Mouse (Mus musculus) forebrain, embryonic 15.5 days (tissue): ENCODE data around the gene Scaf8. TPM values are rescaled to one million over a fixed set of nuclear protein-coding genes. Genes with fewer than 3 reads are reported as not detected.

Source experiments
- ATAC-seq: fragments of 200-750 bp; cut with Nextera tagmentation; replicated peaks from 2 replicates; pipeline ENCODE4 v1.8.0; 2017; ENCODE audit warnings: mild to moderate bottlenecking, moderate TSS enrichment, moderate library complexity
- H3K27ac ChIP-seq: fragments of 300-500 bp; sonication (generic); replicated peaks from 2 replicates; pipeline ENCODE4 v1.5.1; 2015; ENCODE audit warnings: mild to moderate bottlenecking, inconsistent platforms
- H3K27me3 ChIP-seq: fragments of 300-500 bp; sonication (generic); 2 replicates; pipeline ENCODE4 v1.6.1; 2015; ENCODE audit warnings: inconsistent platforms
- H3K36me3 ChIP-seq: fragments of 300-500 bp; sonication (generic); 2 replicates; pipeline ENCODE4 v1.6.1; 2015; ENCODE audit warnings: mild to moderate bottlenecking, inconsistent platforms
- H3K4me1 ChIP-seq: fragments of 300-500 bp; sonication (generic); 2 replicates; pipeline ENCODE4 v1.6.1; 2015; ENCODE audit warnings: inconsistent platforms
- H3K4me2 ChIP-seq: fragments of 300-500 bp; sonication (generic); replicated peaks from 2 replicates; pipeline ENCODE4 v1.6.1; 2015; ENCODE audit warnings: mild to moderate bottlenecking, inconsistent platforms
- H3K4me3 ChIP-seq: fragments of 300-500 bp; sonication (generic); 2 replicates; pipeline ENCODE4 v1.5.1; 2015; ENCODE audit warnings: mild to moderate bottlenecking, inconsistent platforms
- H3K9ac ChIP-seq: fragments of 300-500 bp; sonication (generic); replicated peaks from 2 replicates; pipeline ENCODE4 v1.6.1; 2015; ENCODE audit warnings: mild to moderate bottlenecking, inconsistent platforms
- H3K9me3 ChIP-seq: fragments of 300-500 bp; sonication (generic); 2 replicates; pipeline ENCODE4 v1.6.1; 2016; ENCODE audit warnings: inconsistent platforms
- WGBS: fragments of 180-500 bp; shearing (Covaris S2); methylation state at CpG from one replicate; pipeline ENCODE4 v1.1.7; 2015; ENCODE audit warnings: mixed read lengths; 5-methylcytosine and 5-hydroxymethylcytosine counted together
- polyA plus RNA-seq: library from polyadenylated mRNA; unstranded; fragments of >200 nt; fragmentation: Nextera tagmentation; extraction: Ambion mirVana; gene quantifications from 2 replicates; pipeline ENCODE4 v1.2.1, GENCODE M21; 2015

Scaf8 gene
- polyA plus RNA-seq, 1 experiment from 2014 or later: 19.2 TPM

- no peak overlapping the region for H3K4me3 ChIP-seq
- no peaks in the 10 kb centered on the region for H3K27me3 ChIP-seq
- ATAC-seq: no peak
- H3K9ac ChIP-seq: no peak overlapping the region
- 95% methylated on average over 5 of the region's 5 CpGs for WGBS
- no peaks in the 10 kb centered on the region for H3K9me3 ChIP-seq
- H3K27ac ChIP-seq: no peak overlapping the region
- H3K36me3 ChIP-seq: peaks cover 6% of the 10 kb centered on the region; the same call in 1 of the 2 replicates
- 0 out of 2 replicates have a peak, but pooled peaks cover 11% of the 10 kb centered on the region for H3K4me1 ChIP-seq
- H3K4me2 ChIP-seq: no peak overlapping the region
Measured at GRCm38 (mm10) chr17:3217023-3217422, 102.3 kb downstream of the Scaf8 start.

GRCm38 (mm10) chr17:3218364-3218763 is 103.6 kb downstream of the Scaf8 start:
- Histone ChIP-seq H3K4me2 (no peak overlapping the region), H3K4me3 (no peak overlapping the region), H3K9ac (no peak overlapping the region), H3K4me1 (0 out of 2 replicates have a peak, but pooled peaks cover 11% of the 10 kb centered on the region), H3K36me3 (peaks cover 6% of the 10 kb centered on the region; the same call in 1 of the 2 replicates), H3K27me3 (no peaks in the 10 kb centered on the region), H3K27ac (no peak overlapping the region), H3K9me3 (no peaks in the 10 kb centered on the region)
- 89% methylated on average over 7 of the region's 7 CpGs for WGBS
- ATAC-seq: no peak

GRCm38 (mm10) chr17:3218916-3219315 is 104.1 kb downstream of the Scaf8 start:
- Histone ChIP-seq H3K27me3 (no peaks in the 10 kb centered on the region), H3K9ac (no peak overlapping the region), H3K4me3 (no peak overlapping the region), H3K27ac (no peak overlapping the region), H3K9me3 (no peaks in the 10 kb centered on the region), H3K4me1 (0 out of 2 replicates have a peak, but pooled peaks cover 11% of the 10 kb centered on the region), H3K36me3 (peaks cover 6% of the 10 kb centered on the region; the same call in 1 of the 2 replicates), H3K4me2 (no peak overlapping the region)
- WGBS: 63% methylated on average over 5 of the region's 5 CpGs
- ATAC-seq: no peak

DNA sequence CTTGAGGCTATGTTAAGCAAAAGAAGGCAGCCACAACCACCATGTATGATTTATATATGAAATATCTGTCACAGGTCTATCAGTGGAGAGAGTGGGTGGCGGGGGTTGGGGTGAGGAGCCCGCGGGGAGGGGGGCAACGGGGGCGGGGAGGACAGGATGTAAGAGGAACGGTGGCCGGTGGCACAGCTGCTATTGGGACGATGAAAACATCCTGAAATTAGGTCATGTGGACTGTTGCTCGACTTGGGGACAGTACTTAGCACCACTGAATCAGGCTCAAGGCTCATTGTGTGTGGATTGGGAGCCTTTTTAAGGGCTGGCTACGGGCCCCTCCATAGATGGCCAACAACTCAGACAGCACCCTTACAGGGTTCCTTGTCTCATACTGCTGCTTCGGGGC is 105.4 kb downstream of the Scaf8 start:
- no peak overlapping the region for H3K4me3 ChIP-seq
- no peak overlapping the region for H3K4me2 ChIP-seq
- H3K9ac ChIP-seq: no peak overlapping the region
- H3K36me3 ChIP-seq: peaks cover 6% of the 10 kb centered on the region; the same call in 1 of the 2 replicates
- ATAC-seq: no peak
- H3K27ac ChIP-seq: no peak overlapping the region
- WGBS: 71% methylated on average over 11 of the region's 11 CpGs
- 0 out of 2 replicates have a peak, but pooled peaks cover 9% of the 10 kb centered on the region for H3K4me1 ChIP-seq
- no peaks in the 10 kb centered on the region for H3K27me3 ChIP-seq
- H3K9me3 ChIP-seq: no peaks in the 10 kb centered on the region

- no peak for ATAC-seq
- Histone ChIP-seq H3K36me3 (no peaks in the 10 kb centered on the region), H3K4me1 (0 out of 2 replicates have a peak, but pooled peaks cover 9% of the 10 kb centered on the region), H3K4me2 (no peak overlapping the region), H3K4me3 (no peak overlapping the region), H3K9me3 (no peaks in the 10 kb centered on the region), H3K27me3 (no peaks in the 10 kb centered on the region), H3K9ac (no peak overlapping the region), H3K27ac (no peak overlapping the region)
- 73% methylated on average over 2 of the region's 2 CpGs for WGBS
Measured at GRCm38 (mm10) chr17:3223071-3223470, 108.3 kb downstream of the Scaf8 start.

DNA sequence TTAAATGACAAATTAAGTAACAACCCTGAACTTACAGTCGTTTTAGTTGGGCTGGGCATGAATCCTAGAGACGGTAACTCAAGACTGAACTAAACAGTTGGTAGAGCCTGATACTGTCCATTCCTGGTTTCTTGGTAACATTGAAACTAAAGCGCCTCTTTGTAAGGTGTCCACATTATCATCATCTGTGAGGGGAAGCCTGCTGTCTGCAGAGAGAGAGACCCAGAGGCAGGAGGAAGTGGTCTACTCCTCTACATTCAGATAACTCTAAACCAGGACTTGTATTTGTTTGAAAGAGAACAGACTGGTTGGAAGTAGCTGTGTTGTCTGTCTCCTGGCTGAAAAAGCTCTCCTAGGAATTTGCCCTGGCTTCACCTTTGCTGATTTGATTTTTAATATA is 108.9 kb downstream of the Scaf8 start:
- no peak for ATAC-seq
- Histone ChIP-seq H3K4me3 (no peak overlapping the region), H3K27me3 (no peaks in the 10 kb centered on the region), H3K9ac (no peak overlapping the region), H3K4me2 (no peak overlapping the region), H3K4me1 (0 out of 2 replicates have a peak, but pooled peaks cover 9% of the 10 kb centered on the region), H3K27ac (no peak overlapping the region), H3K9me3 (no peaks in the 10 kb centered on the region), H3K36me3 (no peaks in the 10 kb centered on the region)
- WGBS: 90% methylated on average over 3 of the region's 3 CpGs

GRCm38 (mm10) chr17:3224383-3225106 is 109.8 kb downstream of the Scaf8 start:
- H3K27ac ChIP-seq: no peak overlapping the region
- H3K9ac ChIP-seq: no peak overlapping the region
- 0 out of 2 replicates have a peak, but pooled peaks cover 7% of the 10 kb centered on the region for H3K4me1 ChIP-seq
- no peak overlapping the region for H3K4me3 ChIP-seq
- H3K4me2 ChIP-seq: no peak overlapping the region
- H3K27me3 ChIP-seq: no peaks in the 10 kb centered on the region
- 68% methylated on average over 4 of the region's 4 CpGs for WGBS
- H3K9me3 ChIP-seq: no peaks in the 10 kb centered on the region
- no peaks in the 10 kb centered on the region for H3K36me3 ChIP-seq
- peak; percentile 80; the same call in 1 of the 2 replicates for ATAC-seq

DNA sequence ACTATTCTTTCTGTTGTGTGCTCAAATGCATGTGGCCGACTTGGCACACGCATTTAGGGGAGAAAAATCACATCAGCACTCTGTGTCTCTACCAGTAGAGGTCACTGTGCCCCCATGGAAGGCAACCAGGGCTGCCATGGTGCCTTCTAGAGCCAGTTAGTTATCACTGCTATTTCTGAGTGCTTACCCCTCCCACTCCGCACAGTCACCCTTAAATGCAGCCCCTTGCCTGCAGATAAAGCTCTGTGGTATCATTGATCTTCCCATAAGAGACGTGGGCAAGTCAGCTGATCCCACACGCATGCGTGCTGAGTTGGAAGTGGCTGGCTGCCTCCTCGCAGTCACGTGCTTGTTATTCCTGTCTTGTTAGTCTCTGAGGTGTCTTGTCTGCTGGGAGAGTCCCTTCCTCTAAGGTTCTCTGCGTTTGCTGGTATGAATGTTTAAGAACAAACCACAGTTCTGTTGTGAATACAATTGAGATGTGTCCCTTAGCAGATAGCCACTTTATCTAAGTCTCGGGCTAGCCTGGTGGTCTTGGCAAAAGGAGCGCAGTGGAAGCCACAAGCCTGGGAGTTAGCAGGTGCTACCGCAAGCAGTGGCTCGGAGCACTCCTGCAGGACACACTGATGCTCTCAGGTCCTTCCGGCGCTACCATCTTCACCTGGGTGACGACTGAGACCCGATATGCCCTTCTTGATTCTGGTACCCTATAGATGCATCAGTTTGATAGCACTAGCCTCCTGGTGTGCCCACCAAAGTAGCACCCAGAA is 115.6 kb downstream of the Scaf8 start:
- no peak overlapping the region for H3K4me3 ChIP-seq
- H3K27ac ChIP-seq: peak overlapping the region; percentile 58
- WGBS: 76% methylated on average over 17 of the region's 17 CpGs
- no peaks in the 10 kb centered on the region for H3K27me3 ChIP-seq
- H3K9me3 ChIP-seq: no peaks in the 10 kb centered on the region
- no peak overlapping the region for H3K9ac ChIP-seq
- ATAC-seq: peak; percentile 88
- H3K4me1 ChIP-seq: peaks cover 18% of the 10 kb centered on the region; the same call in 1 of the 2 replicates
- no peak overlapping the region for H3K4me2 ChIP-seq
- no peaks in the 10 kb centered on the region for H3K36me3 ChIP-seq

- no peak overlapping the region for H3K9ac ChIP-seq
- no peak overlapping the region; the same call in 1 of the 2 replicates for H3K27ac ChIP-seq
- H3K27me3 ChIP-seq: no peaks in the 10 kb centered on the region
- H3K4me1 ChIP-seq: peaks cover 26% of the 10 kb centered on the region; the same call in 1 of the 2 replicates
- no peak overlapping the region for H3K4me3 ChIP-seq
- no peaks in the 10 kb centered on the region for H3K9me3 ChIP-seq
- no peak overlapping the region for H3K4me2 ChIP-seq
- H3K36me3 ChIP-seq: 0 out of 2 replicates have a peak, but pooled peaks cover 3% of the 10 kb centered on the region
- no peak for ATAC-seq
- WGBS: 77% methylated on average over 5 of the region's 5 CpGs
Measured at GRCm38 (mm10) chr17:3232626-3233025, 117.9 kb downstream of the Scaf8 start.

DNA sequence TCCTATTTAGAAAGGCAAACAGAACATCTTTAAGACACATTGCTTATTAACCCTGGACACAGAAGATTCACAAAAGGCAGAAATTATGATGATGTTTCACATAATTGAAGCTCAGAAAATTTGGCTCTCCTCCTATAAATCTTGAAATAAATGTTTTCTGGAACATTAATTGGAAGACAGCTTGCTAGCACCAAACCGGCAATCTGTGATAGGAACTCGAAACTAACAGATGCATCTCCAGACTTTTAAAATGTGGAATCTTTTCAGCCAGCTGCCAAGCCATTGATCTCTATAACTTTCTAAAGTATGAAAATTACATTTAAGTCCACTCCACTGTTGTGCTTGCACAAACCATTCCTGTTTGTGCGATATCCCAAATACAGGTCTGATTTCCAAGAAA is 128.9 kb downstream of the Scaf8 start:
- Histone ChIP-seq H3K4me2 (no peak overlapping the region), H3K9ac (no peak overlapping the region), H3K4me3 (no peak overlapping the region), H3K9me3 (no peaks in the 10 kb centered on the region), H3K4me1 (peaks cover 58% of the 10 kb centered on the region), H3K27me3 (no peaks in the 10 kb centered on the region), H3K36me3 (no peaks in the 10 kb centered on the region), H3K27ac (peak overlapping the region; percentile 94)
- no peak for ATAC-seq
- WGBS: 70% methylated on average over 3 of the region's 3 CpGs

GRCm38 (mm10) chr17:3244881-3245739 is 130.3 kb downstream of the Scaf8 start:
- H3K27ac ChIP-seq: peak overlapping the region; percentile 94
- H3K9me3 ChIP-seq: no peaks in the 10 kb centered on the region
- no peak for ATAC-seq
- H3K4me2 ChIP-seq: no peak overlapping the region
- 84% methylated on average over 8 of the region's 8 CpGs for WGBS
- H3K27me3 ChIP-seq: no peaks in the 10 kb centered on the region
- no peak overlapping the region for H3K4me3 ChIP-seq
- no peaks in the 10 kb centered on the region for H3K36me3 ChIP-seq
- H3K4me1 ChIP-seq: peaks cover 71% of the 10 kb centered on the region
- H3K9ac ChIP-seq: no peak overlapping the region
